Mouse (Mus musculus) kidney, adult 8-10 months (tissue): ENCODE measurements at regions not wholly inside any gene's neighbourhood (a gene's known extent, or its start where the extent isn't known, plus 50 kb on each side); places are given as distances from the start of the nearest gene placed in this dataset.
A peak's percentile ranks its signal among the peaks of the same experiment; 100 is the strongest.

Experiments used
- DNase-seq, 2 experiments: peaks; one replicate each; pipeline ENCODE4 v3.0.0; 2022

DNA sequence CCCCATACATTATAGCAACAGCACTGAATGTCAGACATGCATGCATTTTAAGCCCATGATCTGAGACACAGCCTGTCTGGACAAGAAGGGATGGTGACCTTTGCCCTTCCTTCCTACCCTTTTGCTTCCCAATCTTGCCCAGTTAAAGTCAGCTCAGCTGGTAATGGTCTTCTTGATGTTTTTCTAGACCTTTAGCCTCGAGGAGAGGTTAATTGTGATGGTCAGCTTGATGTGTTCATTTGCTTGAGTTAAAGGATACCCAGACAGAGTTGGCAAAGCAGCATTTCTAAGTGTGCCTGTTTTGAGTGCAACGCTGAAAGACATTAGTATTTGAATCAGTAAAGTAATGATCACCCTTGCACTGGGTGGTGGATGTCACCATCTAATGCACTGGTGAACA lies 60.9 kb downstream of the Xcl1 start:
- DNase-seq = peak in 1 of 2 experiments; percentile 63
